Mouse (Mus musculus) B cell, adult 67 days (primary cell): ENCODE results near the gene Fancl. TPM values are rescaled to one million over a fixed set of nuclear protein-coding genes. Genes with fewer than 3 reads are reported as not detected.

Source experiments
- total RNA-seq, 2 experiments: library from RNA; stranded (reverse); gene quantifications; 4 replicates each; pipeline ENCODE4 v1.2.4; 2023

Fancl gene
- total RNA-seq: 10 to 100 TPM; 17.2 to 22.6 TPM

GRCm38 (mm10) chr11:26385971-26386370, at the start of gene Fancl:
Fancl (plus strand) TSS chr11:26386135.

Other genes starting within 250 kb of the Fancl start
- not detected for gene 5730522E02Rik, start 175.4 kb upstream of the Fancl start, total RNA-seq
- not detected for gene Gm6899, start 207.1 kb downstream of the Fancl start, total RNA-seq
- gene Vrk2, start 207.9 kb downstream of the Fancl start, total RNA-seq: 10 to 100 TPM; 38.9 to 50.5 TPM